11 mouse cellular contexts compared by ENCODE assay signal in the genomic region with DNA sequence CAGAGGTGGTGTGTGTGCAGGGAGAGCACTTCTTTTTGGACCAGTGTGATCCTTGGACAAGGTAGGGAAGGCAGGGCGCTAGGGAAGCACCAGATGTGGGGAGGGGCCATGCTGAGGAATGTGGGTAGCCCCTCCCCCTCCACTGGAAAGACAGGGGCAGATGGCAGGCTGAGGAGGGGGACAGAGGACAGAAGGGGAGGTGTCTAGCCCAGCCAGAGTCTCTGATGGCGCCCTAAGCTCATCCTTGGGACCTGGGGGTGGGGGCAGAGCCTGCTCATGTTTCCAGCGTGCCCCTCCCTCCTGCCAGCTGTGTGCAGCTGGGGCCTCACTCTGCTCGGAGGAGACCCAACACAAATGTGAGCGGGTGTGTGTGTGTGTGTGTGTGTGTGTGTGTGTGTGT. TPM values are rescaled to one million over a fixed set of nuclear protein-coding genes. Genes with fewer than 3 reads are reported as not detected.
DNase-seq lines count a peak whose midpoint lies in the region; ATAC-seq lines count a peak whose summit lies in the region.
"Had no signal": no experiment of that assay in that cellular context is flagged by ENCODE, and none has a peak within 500 bp of the region (broad histone marks: within the 10 kb centered on the region; RNA-seq: fewer than 3 reads in every experiment).

No protein-coding gene starts in this region.

- WGBS in forebrain, embryonic 10.5 days: 0% methylated on average over 5 of the region's 5 CpGs
- WGBS in forebrain, embryonic 15.5 days: 19% methylated on average over 5 of the region's 5 CpGs
- WGBS in limb, embryonic 15.5 days: 13% methylated on average over 5 of the region's 5 CpGs

- H3K9ac ChIP-seq in forebrain, embryonic 15.5 days (replicated peaks): no peak overlapping the region
- H3K9ac ChIP-seq in limb, embryonic 15.5 days: no peak overlapping the region
- H3K9ac ChIP-seq: midbrain, embryonic 15.5 days had no signal

- DNase-seq in forebrain, embryonic 10.5 days (ENCODE audit: extremely low spot score, low spot score): peak; percentile 58
- DNase-seq in kidney, postnatal 14 days: peak; percentile 63
- no peak for DNase-seq in kidney, adult 18-20 months
- peak; percentile 80 for DNase-seq in embryo, embryonic 10.5 days (ENCODE audit: low spot score)
- DNase-seq in urinary bladder, postnatal 25 days (ENCODE audit: low spot score): no peak
- DNase-seq: right cerebral cortex, postnatal 4 days had no signal

- H3K4me2 ChIP-seq in forebrain, embryonic 15.5 days (replicated peaks): no peak overlapping the region
- H3K4me2 ChIP-seq in limb, embryonic 15.5 days: 0 out of 2 replicates have a peak overlapping the region, but pooled peaks have one; percentile 2
- H3K4me2 ChIP-seq: midbrain, embryonic 15.5 days had no signal

- peak overlapping the region; percentile 94 for H3K27ac ChIP-seq in forebrain, embryonic 10.5 days
- H3K27ac ChIP-seq in forebrain, embryonic 15.5 days (replicated peaks): no peak overlapping the region
- H3K27ac ChIP-seq in limb, embryonic 15.5 days: peak overlapping the region; percentile 14; the same call in 1 of the 2 replicates
- H3K27ac ChIP-seq: midbrain, embryonic 15.5 days had no signal

- H3K4me1 ChIP-seq in forebrain, embryonic 10.5 days: peaks cover 80% of the 10 kb centered on the region
- peaks cover 39% of the 10 kb centered on the region for H3K4me1 ChIP-seq in forebrain, embryonic 15.5 days
- peaks cover 46% of the 10 kb centered on the region for H3K4me1 ChIP-seq in limb, embryonic 15.5 days

- ATAC-seq in forebrain, embryonic 15.5 days (replicated peaks): no peak
- ATAC-seq in limb, embryonic 15.5 days (ENCODE audit: insufficient number of reproducible peaks, low FRiP score, low TSS enrichment, low read depth): peak; percentile 49; the same call in 1 of the 2 replicates
- ATAC-seq in monocyte, adult 5-6 weeks (replicated peaks; ENCODE audit: insufficient number of reproducible peaks, low FRiP score, low TSS enrichment, poor library complexity, severe bottlenecking): no peak
- ATAC-seq: midbrain, embryonic 15.5 days had no signal

- H3K4me3 ChIP-seq in forebrain, embryonic 10.5 days: peak overlapping the region; percentile 29; the same call in 1 of the 2 replicates
- no peak overlapping the region for H3K4me3 ChIP-seq in forebrain, embryonic 15.5 days
- no peak overlapping the region for H3K4me3 ChIP-seq in limb, embryonic 15.5 days
- H3K4me3 ChIP-seq: midbrain, embryonic 15.5 days had no signal

- H3K27me3 ChIP-seq in forebrain, embryonic 10.5 days (ENCODE audit: poor library complexity, severe bottlenecking): no peaks in the 10 kb centered on the region
- no peaks in the 10 kb centered on the region for H3K27me3 ChIP-seq in forebrain, embryonic 15.5 days
- H3K27me3 ChIP-seq in limb, embryonic 15.5 days: no peaks in the 10 kb centered on the region
- H3K27me3 ChIP-seq: midbrain, embryonic 15.5 days had no signal

- H3K36me3 ChIP-seq in forebrain, embryonic 10.5 days (replicated peaks): no peaks in the 10 kb centered on the region
- H3K36me3 ChIP-seq in forebrain, embryonic 15.5 days: no peaks in the 10 kb centered on the region
- H3K36me3 ChIP-seq in limb, embryonic 15.5 days: no peaks in the 10 kb centered on the region
- H3K36me3 ChIP-seq: midbrain, embryonic 15.5 days had no signal

- H3K9me3 ChIP-seq in forebrain, embryonic 10.5 days: no peaks in the 10 kb centered on the region
- H3K9me3 ChIP-seq in forebrain, embryonic 15.5 days: no peaks in the 10 kb centered on the region
- H3K9me3 ChIP-seq in limb, embryonic 15.5 days: no peaks in the 10 kb centered on the region
- H3K9me3 ChIP-seq: midbrain, embryonic 15.5 days had no signal

RNA-seq across cellular contexts. Expression of gene Grifin, which starts 16.7 kb away (rescaled TPM):
- polyA plus RNA-seq in forebrain, embryonic 10.5 days (2016; fragmentation: Nextera tagmentation; extraction: Ambion mirVana): not detected in 2 replicates
- 0.33 TPM in 1 of 2 replicates, not detected in the other for polyA plus RNA-seq in forebrain, embryonic 15.5 days (2015; fragmentation: Nextera tagmentation; extraction: Ambion mirVana)
- 0.31 TPM in 1 of 2 replicates, not detected in the other for polyA plus RNA-seq in limb, embryonic 15.5 days (2015; fragmentation: Nextera tagmentation; extraction: Ambion mirVana)
- not detected in 3 replicates for total RNA-seq in monocyte, adult 5-6 weeks (2017)
- polyA plus RNA-seq: gonadal fat pad, adult 2 months; midbrain, embryonic 15.5 days had no signal

RNA-seq across cellular contexts. Expression of gene Lfng, which starts 25.6 kb away (rescaled TPM):
- 33.1 and 33.3 TPM in 2 replicates for polyA plus RNA-seq in forebrain, embryonic 10.5 days (2016; fragmentation: Nextera tagmentation; extraction: Ambion mirVana)
- 25.7 and 28.8 TPM in 2 replicates for polyA plus RNA-seq in forebrain, embryonic 15.5 days (2015; fragmentation: Nextera tagmentation; extraction: Ambion mirVana)
- polyA plus RNA-seq in limb, embryonic 15.5 days (2015; fragmentation: Nextera tagmentation; extraction: Ambion mirVana): 16.9 and 19.7 TPM in 2 replicates
- total RNA-seq in monocyte, adult 5-6 weeks (2017): 274 to 469 TPM (median 297 TPM) in 3 replicates

Comparison
In these comparisons a context has a peak if more than half of its experiments do, and no peak if none do; other contexts are left out.
1. DNase-seq: peak in forebrain, embryonic 10.5 days (single experiment), kidney, postnatal 14 days (single experiment) and embryo, embryonic 10.5 days (single experiment); none in kidney, adult 18-20 months (single experiment) and urinary bladder, postnatal 25 days (single experiment).